Mouse (Mus musculus): Measurements from ENCODE around the gene Cbwd1. TPM values are rescaled to one million over a fixed set of nuclear protein-coding genes. Genes with fewer than 3 reads are reported as not detected.
"Not testable (repeated sequence)": the region's sequence is repeated elsewhere in the genome, so short reads cannot be mapped to it uniquely, and the experiment has no call there.

Cbwd1 gene
- polyA plus RNA-seq, 1 experiment from 2014 or later, result 11.9 TPM

- no peaks in the 10 kb centered on the region for H3K36me3 ChIP-seq (ENCODE audit: inconsistent target)
- H3K4me3 ChIP-seq (ENCODE audit: inconsistent target), result no peak overlapping the region
Observed at GRCm38 (mm10) chr19:24897006-24897895, 64.2 kb downstream of the Cbwd1 start.

GRCm38 (mm10) chr19:24896536-24896935 is 64.9 kb downstream of the Cbwd1 start:
- Histone ChIP-seq H3K4me3 (ENCODE audit: inconsistent target) (no peak overlapping the region), H3K27ac (no peak overlapping the region), H3K36me3 (ENCODE audit: inconsistent target) (no peaks in the 10 kb centered on the region), H3K79me2 (ENCODE audit: inconsistent target) (no peaks in the 10 kb centered on the region)
- 26% methylated on average over 4 of the region's 4 CpGs for WGBS (ENCODE audit: missing documents)

More at GRCm38 (mm10) chr19:24897006-24897895, 64.2 kb downstream of the Cbwd1 start:
- WGBS (ENCODE audit: missing documents), result 10% methylated on average over 56 of the region's 57 CpGs
- H3K79me2 ChIP-seq (ENCODE audit: inconsistent target), result no peaks in the 10 kb centered on the region
- H3K27ac ChIP-seq, result no peak overlapping the region

GRCm38 (mm10) chr19:24886888-24887287 is 74.5 kb downstream of the Cbwd1 start:
- Histone ChIP-seq H3K36me3 (ENCODE audit: inconsistent target) (no peaks in the 10 kb centered on the region), H3K27ac (no peak overlapping the region), H3K79me2 (ENCODE audit: inconsistent target) (no peaks in the 10 kb centered on the region), H3K4me3 (ENCODE audit: inconsistent target) (no peak overlapping the region)
- WGBS (ENCODE audit: missing documents), result 55% methylated on average over 3 of the region's 3 CpGs

- Histone ChIP-seq H3K4me3 (ENCODE audit: inconsistent target) (no peak overlapping the region), H3K36me3 (ENCODE audit: inconsistent target) (no peaks in the 10 kb centered on the region), H3K79me2 (ENCODE audit: inconsistent target) (no peaks in the 10 kb centered on the region), H3K27ac (no peak overlapping the region)
- WGBS (ENCODE audit: missing documents), result 14% methylated on average over 5 of the region's 5 CpGs
Observed at GRCm38 (mm10) chr19:24885504-24885903, 75.9 kb downstream of the Cbwd1 start.

GRCm38 (mm10) chr19:24881237-24881636 is 80.2 kb downstream of the Cbwd1 start:
- Histone ChIP-seq H3K27ac (no peak overlapping the region), H3K36me3 (ENCODE audit: inconsistent target) (no peaks in the 10 kb centered on the region), H3K79me2 (ENCODE audit: inconsistent target) (no peaks in the 10 kb centered on the region), H3K4me3 (ENCODE audit: inconsistent target) (no peak overlapping the region)
- WGBS (ENCODE audit: missing documents), result 83% methylated on average over 4 of the region's 4 CpGs

- not testable (repeated sequence) for H3K4me3 ChIP-seq (ENCODE audit: inconsistent target); H3K36me3 ChIP-seq (ENCODE audit: inconsistent target); H3K27ac ChIP-seq; H3K79me2 ChIP-seq (ENCODE audit: inconsistent target)
- 59% methylated on average over 16 of the region's 26 CpGs for WGBS (ENCODE audit: missing documents)
Observed at GRCm38 (mm10) chr19:24875129-24875870, 86.1 kb downstream of the Cbwd1 start, which contains the start of gene Gm10053. TSS of gene Gm10053 (plus strand) at chr19:24875686.

- 60% methylated on average over 2 of the region's 2 CpGs for WGBS (ENCODE audit: missing documents)
- no peaks in the 10 kb centered on the region for H3K79me2 ChIP-seq (ENCODE audit: inconsistent target)
- no peak overlapping the region for H3K4me3 ChIP-seq (ENCODE audit: inconsistent target)
- H3K27ac ChIP-seq, result no peak overlapping the region
- no peaks in the 10 kb centered on the region for H3K36me3 ChIP-seq (ENCODE audit: inconsistent target)
Observed at GRCm38 (mm10) chr19:24873873-24874272, 87.5 kb downstream of the Cbwd1 start.

GRCm38 (mm10) chr19:24871037-24871635 is 90.3 kb downstream of the Cbwd1 start:
- Histone ChIP-seq H3K4me3 (ENCODE audit: inconsistent target) (no peak overlapping the region), H3K36me3 (ENCODE audit: inconsistent target) (no peaks in the 10 kb centered on the region), H3K27ac (no peak overlapping the region), H3K79me2 (ENCODE audit: inconsistent target) (no peaks in the 10 kb centered on the region)
- WGBS (ENCODE audit: missing documents), result 26% methylated on average over 18 of the region's 18 CpGs

Other genes starting within 250 kb of the Cbwd1 start
- gene Pgm5, start 99.8 kb downstream of the Cbwd1 start, polyA plus RNA-seq (2018), result 0.07 TPM in 1 of 3 replicates, not detected in the others
- 55.1 to 158 TPM (median 76.7 TPM) in 3 replicates for gene Gm10053, start 85.9 kb downstream of the Cbwd1 start, polyA plus RNA-seq (2018)
- not detected in 3 replicates for gene Foxd4, start 60.4 kb downstream of the Cbwd1 start, polyA plus RNA-seq (2018)
- 41.2 to 71.9 TPM (median 45.5 TPM) in 3 replicates for gene Dock8, start 37.9 kb upstream of the Cbwd1 start, polyA plus RNA-seq (2018)

Data from macrophage (primary cell).